ENCODE assay signal across 13 mouse cellular contexts in genomic region chr17:8961097-8961496, GRCm38 (mm10). TPM values are rescaled to one million over a fixed set of nuclear protein-coding genes. Genes with fewer than 3 reads are reported as not detected.
"Had no signal": no experiment of that assay in that cellular context is flagged by ENCODE, and none has a peak within 500 bp of the region (broad histone marks: within the 10 kb centered on the region; RNA-seq: fewer than 3 reads in every experiment).

No protein-coding gene starts in this region.

- H3K4me3 ChIP-seq: left cerebral cortex, adult 2 months; liver, embryonic 13.5 days; midbrain, embryonic 15.5 days had no signal

- H3K27me3 ChIP-seq: liver, embryonic 13.5 days; midbrain, embryonic 15.5 days had no signal

- H3K9me3 ChIP-seq: liver, embryonic 13.5 days; midbrain, embryonic 15.5 days had no signal

- H3K27ac ChIP-seq: left cerebral cortex, adult 2 months; liver, embryonic 13.5 days; midbrain, embryonic 15.5 days had no signal

- H3K4me2 ChIP-seq: liver, embryonic 13.5 days; midbrain, embryonic 15.5 days had no signal

- H3K36me3 ChIP-seq: liver, embryonic 13.5 days; midbrain, embryonic 15.5 days had no signal

- H3K9ac ChIP-seq: liver, embryonic 13.5 days; midbrain, embryonic 15.5 days had no signal

- H3K4me1 ChIP-seq: liver, embryonic 13.5 days had no signal

- DNase-seq: kidney, adult 9 months; kidney, postnatal 14 days; kidney, postnatal 4 days; layer of hippocampus, postnatal 36 days; liver, embryonic 13.5 days; lung, adult 2 months; lung, postnatal 14 days; lung, postnatal 4 days; thymus, adult 18-20 months; thymus, postnatal 36 days had no signal

RNA-seq across cellular contexts. Expression of gene 1700010I14Rik, which starts 27.0 kb away (rescaled TPM):
- polyA plus RNA-seq: small intestine, adult 2 months had no signal
